Mouse (Mus musculus) ES-E14 (cell line): Measurements from ENCODE around the gene Zfp446.

ENCODE experiments used
- CHD2 ChIP-seq: IDR thresholded peaks from 2 replicates; pipeline ENCODE4 v1.6.1; 2014; ENCODE audit warnings: mild to moderate bottlenecking, low read depth, low read length, inconsistent platforms
- HCFC1 ChIP-seq: IDR thresholded peaks from 2 replicates; pipeline ENCODE4 v1.6.1; 2012; ENCODE audit warnings: low read length, inconsistent platforms, borderline replicate concordance; ENCODE audit not compliant: insufficient read depth
- ZC3H11A ChIP-seq: IDR thresholded peaks from 2 replicates; pipeline ENCODE4 v1.6.1; 2012; ENCODE audit warnings: low read depth, mild to moderate bottlenecking, inconsistent platforms, low read length, borderline replicate concordance
- ZNF384 ChIP-seq: IDR thresholded peaks from 2 replicates; pipeline ENCODE4 v1.6.1; 2012; ENCODE audit warnings: low read depth, low read length, inconsistent platforms

DNA sequence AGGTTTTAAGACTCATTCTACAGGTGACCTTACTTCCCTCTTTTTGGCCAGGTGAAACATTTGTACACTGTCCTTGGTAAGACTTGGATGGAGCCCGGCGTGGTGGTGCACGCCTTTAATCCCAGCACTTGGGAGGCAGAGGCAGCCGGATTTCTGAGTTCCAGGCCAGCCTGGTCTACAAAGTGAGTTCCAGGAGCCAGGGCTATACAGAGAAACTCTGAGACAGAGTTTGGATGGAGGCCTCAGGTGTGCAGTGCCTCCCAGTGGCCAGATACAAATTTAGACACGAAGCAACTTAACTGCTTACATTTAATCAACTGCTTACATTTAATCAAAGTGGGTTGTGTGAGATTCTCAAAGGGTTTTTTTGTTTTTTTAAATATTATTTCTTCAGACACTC is 53.4 kb downstream of the Zfp446 start:
- TF ChIP-seq ZNF384 (no peak), HCFC1 (no peak), ZC3H11A (no peak), CHD2 (no peak)
